Mouse (Mus musculus) forebrain, embryonic 14.5 days (tissue): ENCODE measurements around the gene Diaph3. TPM values are rescaled to one million over a fixed set of nuclear protein-coding genes. Genes with fewer than 3 reads are reported as not detected.

Experiments
- ATAC-seq: fragments of 200-750 bp; cut with Nextera tagmentation; 2 replicates; pipeline ENCODE4 v1.8.0; 2017; ENCODE audit warnings: mild to moderate bottlenecking, moderate library complexity
- DNase-seq: peaks from one replicate; pipeline ENCODE4 v3.0.0-alpha.2; 2015; ENCODE audit warnings: low spot score
- H3K27ac ChIP-seq: fragments of 300-500 bp; sonication (generic); 2 replicates; pipeline ENCODE4 v1.5.1; 2014; ENCODE audit warnings: low read depth, mild to moderate bottlenecking, control low read depth, low read length, moderate library complexity
- H3K27me3 ChIP-seq: fragments of 300-500 bp; sonication (generic); replicated peaks from 2 replicates; pipeline ENCODE4 v1.6.1; 2014; ENCODE audit warnings: low read length, control low read depth, mixed read lengths; ENCODE audit not compliant: control insufficient read depth, insufficient read depth
- H3K36me3 ChIP-seq: fragments of 300-500 bp; sonication (generic); 2 replicates; pipeline ENCODE4 v1.6.1; 2014; ENCODE audit warnings: low read length, control low read depth; ENCODE audit not compliant: control insufficient read depth, insufficient read depth
- H3K4me1 ChIP-seq: fragments of 300-500 bp; sonication (generic); 2 replicates; pipeline ENCODE4 v1.6.1; 2014; ENCODE audit warnings: antibody characterized with exemption, low read length, control low read depth; ENCODE audit not compliant: control insufficient read depth, insufficient read depth
- H3K4me2 ChIP-seq: fragments of 300-500 bp; sonication (generic); 2 replicates; pipeline ENCODE4 v1.6.1; 2014; ENCODE audit warnings: mild to moderate bottlenecking, control low read depth, low read length
- H3K4me3 ChIP-seq: fragments of 300-500 bp; sonication (generic); 2 replicates; pipeline ENCODE4 v1.5.1; 2014; ENCODE audit warnings: low read depth, low read length, control low read depth
- H3K9ac ChIP-seq: fragments of 300-500 bp; sonication (generic); 2 replicates; pipeline ENCODE4 v1.6.1; 2014; ENCODE audit warnings: mild to moderate bottlenecking, low read length, control low read depth, moderate library complexity
- H3K9me3 ChIP-seq: fragments of 300-500 bp; sonication (generic); replicated peaks from 2 replicates; pipeline ENCODE4 v1.6.1; 2016; ENCODE audit warnings: low read length, control low read depth, mixed read lengths; ENCODE audit not compliant: control insufficient read depth
- WGBS: fragments of 180-500 bp; shearing (Covaris S2); extraction: QIAGEN DNeasy Blood & Tissue Kit; methylation state at CpG from one replicate; pipeline ENCODE4 v1.1.7; 2014; 5-methylcytosine and 5-hydroxymethylcytosine counted together
- polyA plus RNA-seq: library from polyadenylated mRNA; unstranded; fragments of >200 nt; fragmentation: Nextera tagmentation; extraction: Ambion mirVana; gene quantifications from 2 replicates; pipeline ENCODE4 v1.2.1, GENCODE M21; 2014

The Diaph3 gene
- polyA plus RNA-seq, 1 experiment from 2014 or later: 3.5 TPM

- no peaks in the 10 kb centered on the region for H3K9me3 ChIP-seq
- peak; percentile 85 for ATAC-seq
- WGBS: 36% methylated on average over 8 of the region's 8 CpGs
These were observed 354.2 kb downstream of the Diaph3 start for GRCm38 (mm10) chr14:86786866-86787265.

GRCm38 (mm10) chr14:86781553-86782273 lies 359.3 kb downstream of the Diaph3 start:
- DNase-seq: peak; percentile 84

More at GRCm38 (mm10) chr14:86786866-86787265, 354.2 kb downstream of the Diaph3 start:
- Histone ChIP-seq H3K4me1 (peaks cover 4% of the 10 kb centered on the region; the same call in 1 of the 2 replicates), H3K4me3 (no peak overlapping the region), H3K27me3 (no peaks in the 10 kb centered on the region), H3K27ac (no peak overlapping the region), H3K4me2 (no peak overlapping the region), H3K9ac (no peak overlapping the region), H3K36me3 (no peaks in the 10 kb centered on the region)
- peak; percentile 66 for DNase-seq

GRCm38 (mm10) chr14:86773311-86773710 lies 367.7 kb downstream of the Diaph3 start:
- ATAC-seq: peak; percentile 89; the same call in 1 of the 2 replicates
- DNase-seq: peak; percentile 78
- 57% methylated on average over 2 of the region's 2 CpGs for WGBS
- Histone ChIP-seq H3K36me3 (no peaks in the 10 kb centered on the region), H3K27ac (no peak overlapping the region), H3K4me1 (no peaks in the 10 kb centered on the region), H3K9me3 (no peaks in the 10 kb centered on the region), H3K4me2 (no peak overlapping the region), H3K27me3 (no peaks in the 10 kb centered on the region), H3K4me3 (no peak overlapping the region), H3K9ac (no peak overlapping the region)

More at GRCm38 (mm10) chr14:86781553-86782273, 359.3 kb downstream of the Diaph3 start:
- no peaks in the 10 kb centered on the region for H3K27me3 ChIP-seq
- H3K27ac ChIP-seq: no peak overlapping the region
- no peaks in the 10 kb centered on the region for H3K9me3 ChIP-seq
- no peaks in the 10 kb centered on the region for H3K4me1 ChIP-seq
- no peak overlapping the region for H3K4me3 ChIP-seq
- H3K9ac ChIP-seq: no peak overlapping the region
- WGBS: 63% methylated on average over 6 of the region's 6 CpGs
- peak; percentile 77 for ATAC-seq
- H3K4me2 ChIP-seq: no peak overlapping the region
- H3K36me3 ChIP-seq: no peaks in the 10 kb centered on the region

GRCm38 (mm10) chr14:86772176-86773150 lies 368.6 kb downstream of the Diaph3 start:
- Histone ChIP-seq H3K36me3 (no peaks in the 10 kb centered on the region), H3K4me1 (no peaks in the 10 kb centered on the region), H3K9me3 (no peaks in the 10 kb centered on the region), H3K4me2 (no peak overlapping the region), H3K27me3 (no peaks in the 10 kb centered on the region), H3K27ac (no peak overlapping the region), H3K4me3 (no peak overlapping the region), H3K9ac (no peak overlapping the region)
- 82% methylated on average over 14 of the region's 14 CpGs for WGBS
- ATAC-seq (no peak), DNase-seq (no peak)

- ATAC-seq: no peak
- H3K4me1 ChIP-seq: no peaks in the 10 kb centered on the region
- no peak for DNase-seq
- no peaks in the 10 kb centered on the region for H3K9me3 ChIP-seq
- no peaks in the 10 kb centered on the region for H3K36me3 ChIP-seq
- H3K4me2 ChIP-seq: no peak overlapping the region
- no peak overlapping the region for H3K4me3 ChIP-seq
- WGBS: 25% methylated on average over 2 of the region's 2 CpGs
- H3K27me3 ChIP-seq: no peaks in the 10 kb centered on the region
- no peak overlapping the region for H3K27ac ChIP-seq
- H3K9ac ChIP-seq: no peak overlapping the region
These were observed 376.7 kb downstream of the Diaph3 start for GRCm38 (mm10) chr14:86764286-86764685.

- no peak for DNase-seq
- no peak overlapping the region for H3K4me3 ChIP-seq
- H3K9me3 ChIP-seq: no peaks in the 10 kb centered on the region
- no peak overlapping the region for H3K9ac ChIP-seq
- no peaks in the 10 kb centered on the region for H3K36me3 ChIP-seq
- H3K27me3 ChIP-seq: no peaks in the 10 kb centered on the region
- no peaks in the 10 kb centered on the region for H3K4me1 ChIP-seq
- ATAC-seq: no peak
- H3K27ac ChIP-seq: no peak overlapping the region
- no peak overlapping the region for H3K4me2 ChIP-seq
- 88% methylated on average over 9 of the region's 9 CpGs for WGBS
These were observed 383.2 kb downstream of the Diaph3 start for GRCm38 (mm10) chr14:86757604-86758520.

- Histone ChIP-seq H3K36me3 (no peaks in the 10 kb centered on the region), H3K4me1 (no peaks in the 10 kb centered on the region), H3K4me3 (no peak overlapping the region), H3K4me2 (no peak overlapping the region), H3K27ac (no peak overlapping the region), H3K27me3 (no peaks in the 10 kb centered on the region), H3K9me3 (no peaks in the 10 kb centered on the region), H3K9ac (no peak overlapping the region)
- 89% methylated on average over 4 of the region's 4 CpGs for WGBS
- ATAC-seq: no peak
- no peak for DNase-seq
These were observed 383.9 kb downstream of the Diaph3 start for GRCm38 (mm10) chr14:86757132-86757531.

- ATAC-seq (no peak), DNase-seq (peak; percentile 48)
- no peaks in the 10 kb centered on the region for H3K36me3 ChIP-seq
- no peak overlapping the region for H3K9ac ChIP-seq
- no peaks in the 10 kb centered on the region for H3K27me3 ChIP-seq
- H3K27ac ChIP-seq: no peak overlapping the region
- no peak overlapping the region for H3K4me2 ChIP-seq
- no peak overlapping the region for H3K4me3 ChIP-seq
- peaks cover 22% of the 10 kb centered on the region for H3K4me1 ChIP-seq
- 50% methylated on average over 7 of the region's 7 CpGs for WGBS
- H3K9me3 ChIP-seq: no peaks in the 10 kb centered on the region
These were observed 390.7 kb downstream of the Diaph3 start for GRCm38 (mm10) chr14:86750351-86750750.
